Mouse (Mus musculus) CH12.LX (cell line): ENCODE data around the gene Zcchc8. TPM values are rescaled to one million over a fixed set of nuclear protein-coding genes. Genes with fewer than 3 reads are reported as not detected.
A peak's percentile ranks its signal among the peaks of the same experiment; 100 is the strongest.

Experiments used
- DNase-seq: peaks from one replicate; pipeline ENCODE4 v3.0.0-alpha.2; 2013; ENCODE audit errors: extremely low read depth
- H3K27ac ChIP-seq: 2 replicates; pipeline ENCODE4 v1.5.1; 2012; ENCODE audit warnings: low read depth, mild to moderate bottlenecking, control low read depth, moderate library complexity; ENCODE audit not compliant: insufficient read depth
- H3K27me3 ChIP-seq: replicated peaks from 2 replicates; pipeline ENCODE3; 2012; ENCODE audit warnings: inconsistent platforms
- H3K36me3 ChIP-seq, 2 experiments: replicated peaks in 1 of 2; 2 replicates each; pipeline versions ENCODE3 to v1.6.1; 2012; ENCODE audit warnings: inconsistent platforms in 1 of 2, low read length in 1 of 2, mild to moderate bottlenecking in 1 of 2, mixed read lengths in 1 of 2, moderate library complexity in 1 of 2; ENCODE audit not compliant: control insufficient read depth in 1 of 2, insufficient read depth in 1 of 2
- H3K4me1 ChIP-seq, 2 experiments: 2 replicates each; pipeline ENCODE4 v1.6.1; 2012; ENCODE audit warnings: inconsistent platforms in 1 of 2, moderate library complexity in 1 of 2; ENCODE audit not compliant: insufficient read depth in 2 of 2, control insufficient read depth in 1 of 2
- H3K4me2 ChIP-seq: 2 replicates; pipeline ENCODE4 v1.6.1; 2012; ENCODE audit warnings: low read depth, mild to moderate bottlenecking, control low read depth; ENCODE audit not compliant: poor library complexity, insufficient read depth, severe bottlenecking
- H3K4me3 ChIP-seq, 3 experiments: fragments of 150-350 bp in 1 of 3; sonication (generic) in 1 of 3; replicated peaks in 1 of 3; 2 replicates each; pipeline versions ENCODE3 to v1.5.1; 2011 to 2012; ENCODE audit warnings: low read depth in 2 of 3, low read length in 2 of 3, mild to moderate bottlenecking in 2 of 3, moderate library complexity in 2 of 3, control low read depth in 1 of 3, improper control_type of control experiment in 1 of 3, inconsistent platforms in 1 of 3, mixed read lengths in 1 of 3; ENCODE audit not compliant: poor library complexity in 1 of 3
- H3K79me2 ChIP-seq: replicated peaks from 2 replicates; pipeline ENCODE4 v1.6.1; 2012; ENCODE audit warnings: mild to moderate bottlenecking, moderate library complexity; ENCODE audit not compliant: control insufficient read depth, poor library complexity, insufficient read depth, severe bottlenecking; ENCODE audit errors: extremely low read depth
- H3K9ac ChIP-seq: 2 replicates; pipeline ENCODE4 v1.6.1; 2012; ENCODE audit warnings: low read depth, mild to moderate bottlenecking, control low read depth, moderate library complexity; ENCODE audit not compliant: insufficient read depth
- H3K9me3 ChIP-seq: replicated peaks from 2 replicates; pipeline ENCODE3; 2012; ENCODE audit warnings: low read length, inconsistent platforms, mixed read lengths
- BHLHE40 ChIP-seq: IDR thresholded peaks from 2 replicates; pipeline ENCODE4 v1.6.1; 2011; ENCODE audit warnings: mild to moderate bottlenecking, low read depth, low read length, improper control_type of control experiment
- E2F4 ChIP-seq: IDR thresholded peaks from 2 replicates; pipeline ENCODE4 v1.6.1; 2011; ENCODE audit warnings: low read depth, low read length, improper control_type of control experiment; ENCODE audit not compliant: insufficient replicate concordance
- IRF4 ChIP-seq: IDR thresholded peaks from 2 replicates; pipeline ENCODE4 v1.6.1; 2014; ENCODE audit warnings: low read depth, mild to moderate bottlenecking, inconsistent platforms, low read length, improper control_type of control experiment
- MAX ChIP-seq: IDR thresholded peaks from 2 replicates; pipeline ENCODE4 v1.6.1; 2011; ENCODE audit warnings: low read length, improper control_type of control experiment
- MAZ ChIP-seq: IDR thresholded peaks from 2 replicates; pipeline ENCODE4 v1.6.1; 2012; ENCODE audit warnings: low read depth, mild to moderate bottlenecking, inconsistent platforms, low read length, improper control_type of control experiment, moderate library complexity
- MXI1 ChIP-seq: IDR thresholded peaks from 2 replicates; pipeline ENCODE4 v1.6.1; 2011; ENCODE audit warnings: mild to moderate bottlenecking, low read depth, low read length, improper control_type of control experiment
- MYC ChIP-seq: IDR thresholded peaks from 2 replicates; pipeline ENCODE4 v1.6.1; 2011; ENCODE audit warnings: low read depth, mild to moderate bottlenecking, improper control_type of control experiment, low read length
- NELFE ChIP-seq: IDR thresholded peaks from 2 replicates; pipeline ENCODE4 v1.6.1; 2011; ENCODE audit warnings: low read depth, low read length, improper control_type of control experiment
- PAX5 ChIP-seq: IDR thresholded peaks from 2 replicates; pipeline ENCODE4 v1.6.1; 2012; ENCODE audit warnings: low read length, inconsistent platforms, mixed read lengths
- POLR2AphosphoS2 ChIP-seq: IDR thresholded peaks from 2 replicates; pipeline ENCODE4 v1.6.1; 2011; ENCODE audit warnings: low read depth, low read length, improper control_type of control experiment
- SIN3A ChIP-seq: IDR thresholded peaks from 2 replicates; pipeline ENCODE4 v1.6.1; 2012; ENCODE audit warnings: low read length, improper control_type of control experiment, inconsistent platforms
- TBP ChIP-seq: conservative IDR thresholded peaks from 2 replicates; pipeline ENCODE4 v1.6.1; 2011; ENCODE audit warnings: low read depth, low read length, improper control_type of control experiment
- USF2 ChIP-seq: conservative IDR thresholded peaks from 2 replicates; pipeline ENCODE4 v1.6.1; 2011; ENCODE audit warnings: low read depth, low read length, improper control_type of control experiment
- ZNF384 ChIP-seq: IDR thresholded peaks from 2 replicates; pipeline ENCODE4 v1.6.1; 2012; ENCODE audit warnings: low read depth, low read length, improper control_type of control experiment, inconsistent platforms
- dilution Hi-C: fragments of 300-500 bp; cut with MboI; formaldehyde crosslinking; loops from 2 replicates; pipeline ENCODE4 v1.14.3; 2020; ENCODE audit warnings: low sequenced_read_pairs; ENCODE audit not compliant: extremely low pct_unique_long_range_greater_than_20kb, extremely low pct_ligation_motif_present
- in situ Hi-C: fragments of 300-500 bp; cut with MboI; formaldehyde crosslinking; loops from 3 replicates; pipeline ENCODE4 v1.14.3; 2019; ENCODE audit warnings: low sequenced_read_pairs, low pct_ligation_motif_present, low pct_unique_long_range_greater_than_20kb, mixed read lengths
- polyA plus RNA-seq: library from polyadenylated mRNA; unstranded; fragments of >175 nt; gene quantifications from 2 replicates; pipeline ENCODE4 v1.2.1, GENCODE M21; 2012; ENCODE audit warnings: low read depth; ENCODE audit not compliant: insufficient read length
- total RNA-seq, 2 experiments: library from RNA; depleted of rRNA; stranded (reverse); fragments of 300-350 nt in 1 of 2; fragments of >200 nt in 1 of 2; gene quantifications; 2 replicates each; pipeline ENCODE4 v1.2.3; 2012 to 2014

The Zcchc8 gene
- total and polyA plus RNA-seq, 3 experiments = 15.2 to 77.2 (median 24.4) TPM

GRCm38 (mm10) chr5:123683043-123683376 lies 37.9 kb downstream of the Zcchc8 start:
- Histone ChIP-seq H3K4me3 (peak overlapping the region; percentile 30 to 86 (median 56)), H3K4me2 (peak overlapping the region; percentile 80), H3K27me3 (peaks cover 8% of the 10 kb centered on the region), H3K9me3 (no peaks in the 10 kb centered on the region), H3K79me2 (peaks cover 19% of the 10 kb centered on the region), H3K36me3 (no peaks in the 10 kb centered on the region), H3K9ac (peak overlapping the region; percentile 87), H3K27ac (no peak overlapping the region), H3K4me1 (peaks cover 7 to 36% of the 10 kb centered on the region in 2 experiments; a peak in 2 of 4 replicates)
- in situ Hi-C loops = no loop called here
- dilution Hi-C loops = no loop called here
- TF ChIP-seq SIN3A (no peak; the same call in 1 of the 2 replicates), POLR2AphosphoS2 (no peak), BHLHE40 (peak; percentile 51; the same call in 1 of the 2 replicates), E2F4 (no peak), MAZ (no peak), IRF4 (no peak), MXI1 (peak; percentile 72), TBP (no peak), NELFE (no peak), MYC (0 out of 2 replicates have a peak, but pooled peaks have one; percentile 57)
- no peak for DNase-seq

- H3K79me2 ChIP-seq = peaks cover 19% of the 10 kb centered on the region
- H3K4me1 ChIP-seq = peaks cover 7 to 36% of the 10 kb centered on the region in 2 experiments; a peak in 2 of 4 replicates
- peak overlapping the region; percentile 80 for H3K4me2 ChIP-seq
- peak overlapping the region in 2 of 3 experiments; percentile 42 to 86 for H3K4me3 ChIP-seq
- in situ Hi-C loops = no loop called here
- H3K27me3 ChIP-seq = peaks cover 8% of the 10 kb centered on the region
- H3K27ac ChIP-seq = no peak overlapping the region
- no peak for TF ChIP-seq TBP
- TF ChIP-seq MAX = no peak
- no peak for TF ChIP-seq ZNF384
- TF ChIP-seq USF2 = no peak
- TF ChIP-seq PAX5 = no peak
- no peaks in the 10 kb centered on the region for H3K9me3 ChIP-seq
- peak overlapping the region; percentile 87 for H3K9ac ChIP-seq
- H3K36me3 ChIP-seq = peaks cover 0 to 1% of the 10 kb centered on the region in 2 experiments
- dilution Hi-C loops = no loop called here
- DNase-seq = no peak
Observed at GRCm38 (mm10) chr5:123682372-123682771, 38.5 kb downstream of the Zcchc8 start.
